Mouse (Mus musculus) hindlimb bud, embryonic 11.5 days (tissue): ENCODE measurements around the gene Gm14406.
"Not testable (repeated sequence)": the region's sequence is repeated elsewhere in the genome, so short reads cannot be mapped to it uniquely, and the experiment has no call there.

Experiments
- DNase-seq: peaks from one replicate; pipeline ENCODE4 v3.0.0-alpha.2; 2012; ENCODE audit warnings: low read depth, low spot score; ENCODE audit errors: extremely low spot score

Gm14406 gene

GRCm38 (mm10) chr2:177577998-177578397, at the start of gene Gm14406:
TSS of gene Gm14406 (minus strand) at chr2:177578210.
- not testable (repeated sequence) for DNase-seq

GRCm38 (mm10) chr2:177575141-177575540, 2.9 kb downstream of the Gm14406 start:
- DNase-seq = not testable (repeated sequence)

GRCm38 (mm10) chr2:177559365-177559764, 18.6 kb downstream of the Gm14406 start:
- not testable (repeated sequence) for DNase-seq

GRCm38 (mm10) chr2:177555261-177555660, 22.7 kb downstream of the Gm14406 start:
- not testable (repeated sequence) for DNase-seq

- not testable (repeated sequence) for DNase-seq
Observed at GRCm38 (mm10) chr2:177537717-177538116, 40.3 kb downstream of the Gm14406 start.

GRCm38 (mm10) chr2:177537141-177537540, 40.9 kb downstream of the Gm14406 start:
- not testable (repeated sequence) for DNase-seq

GRCm38 (mm10) chr2:177535876-177536275, 42.1 kb downstream of the Gm14406 start:
- no peak for DNase-seq

GRCm38 (mm10) chr2:177524171-177524570, 53.8 kb downstream of the Gm14406 start:
- DNase-seq = not testable (repeated sequence)

- DNase-seq = not testable (repeated sequence)
Observed at GRCm38 (mm10) chr2:177523674-177524073, 54.3 kb downstream of the Gm14406 start.

GRCm38 (mm10) chr2:177523061-177523460, 54.9 kb downstream of the Gm14406 start:
- no peak for DNase-seq

- no peak for DNase-seq
Observed at GRCm38 (mm10) chr2:177520035-177520434, 58.0 kb downstream of the Gm14406 start.
